Mouse (Mus musculus) regulatory T cell (primary cell): Measurements from ENCODE around the gene Gpatch8.

Experiments
- in situ Hi-C: fragments of 300-600 bp; cut with MboI, MseI; formaldehyde crosslinking; loops from one replicate; pipeline ENCODE4 v1.15.1; 2025; ENCODE audit warnings: high pct_unique_total_duplicates

Gpatch8 gene

DNA sequence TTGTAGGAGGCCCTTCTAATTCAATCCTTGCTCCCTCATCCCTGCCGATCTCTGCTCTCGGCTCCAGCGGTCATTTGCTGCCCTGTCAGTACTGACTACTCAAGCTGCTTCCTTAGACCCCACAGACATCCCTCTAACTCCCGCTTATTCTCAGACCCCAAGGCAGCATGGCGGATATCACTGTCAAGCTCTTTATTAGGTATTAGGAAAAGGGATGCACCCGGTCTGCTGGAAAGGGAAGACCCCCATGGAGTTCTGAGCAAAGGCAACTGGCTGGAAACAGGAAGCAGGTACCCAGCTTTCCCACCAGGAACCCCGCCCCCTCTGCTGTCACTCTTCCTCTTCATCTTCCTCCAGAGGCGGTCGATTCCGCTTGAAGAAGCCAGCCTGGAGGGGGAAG is 103.1 kb downstream of the Gpatch8 start:
- in situ Hi-C loops: loop anchor here (10.0 kb wide), 1 partner anchor 1198 kb away; the partner anchor contains the start of gene Vps25

DNA sequence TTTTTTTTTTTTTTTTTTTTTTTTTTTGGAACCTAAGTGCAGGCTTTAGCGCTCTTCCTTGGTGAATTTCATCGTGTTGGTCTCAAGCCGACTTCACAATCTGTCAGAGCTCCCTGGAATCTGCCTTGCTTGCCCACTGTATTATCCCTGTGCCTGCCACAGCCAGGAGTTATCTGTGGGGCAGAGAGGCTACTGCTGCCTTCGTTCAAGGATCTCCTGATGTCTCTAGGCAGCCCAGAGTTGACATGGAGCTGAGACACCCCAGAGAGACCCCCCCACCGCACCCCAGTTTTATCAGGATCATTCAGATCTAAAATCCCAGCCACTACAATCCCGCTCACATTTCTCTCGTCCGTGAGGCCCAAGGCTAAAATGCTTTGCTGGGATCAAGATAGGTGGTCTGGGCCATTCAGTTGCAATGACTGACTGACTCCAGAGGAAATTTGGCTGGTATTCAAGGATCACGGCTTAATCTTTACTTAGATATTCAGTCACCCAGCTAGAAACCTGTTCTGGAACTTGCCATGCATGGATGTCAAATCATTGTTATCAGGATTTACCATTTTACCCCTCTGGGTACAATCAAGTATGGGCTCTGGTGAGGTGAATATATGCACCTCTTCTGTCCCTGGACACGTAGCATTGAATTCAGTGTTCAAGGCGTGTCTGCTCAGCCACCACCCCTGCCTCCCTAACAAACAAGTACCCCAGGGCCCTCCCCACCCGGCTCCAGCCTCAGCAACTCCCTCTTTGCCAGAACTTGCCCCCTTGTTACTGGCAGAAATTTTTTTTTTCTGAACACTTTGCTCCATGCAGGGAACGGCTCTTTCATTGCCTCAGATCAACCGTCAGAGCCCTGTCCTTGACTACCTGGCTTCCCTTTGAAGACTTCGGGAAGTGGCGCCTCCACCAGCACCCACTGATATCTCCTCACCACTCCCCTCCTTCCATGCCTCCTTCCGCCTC is 106.9 kb downstream of the Gpatch8 start:
- in situ Hi-C loops: loop anchor here (10.0 kb wide), 1 partner anchor 1195 kb away; the partner anchor contains the start of gene Vps25

DNA sequence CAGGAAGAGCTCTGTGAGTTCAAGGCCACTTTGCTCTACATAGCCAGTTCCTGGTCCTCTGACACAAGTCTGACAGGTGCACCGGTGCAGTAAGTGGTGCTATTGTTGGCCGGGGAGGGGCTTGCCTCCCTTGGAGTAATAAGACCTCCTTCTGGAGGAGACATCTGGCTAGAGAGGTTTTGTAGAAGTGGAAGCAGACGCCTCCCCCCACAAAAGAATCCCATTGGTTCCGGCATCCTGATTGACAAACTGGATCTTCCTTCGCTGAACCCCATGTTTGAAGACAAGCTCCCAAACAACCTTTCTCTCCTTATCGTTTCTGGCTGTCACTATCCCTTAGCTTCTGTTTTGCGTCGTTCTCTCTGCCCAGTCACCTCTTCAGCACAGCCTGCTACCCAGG is 107.9 kb downstream of the Gpatch8 start:
- in situ Hi-C loops: no loop called here

DNA sequence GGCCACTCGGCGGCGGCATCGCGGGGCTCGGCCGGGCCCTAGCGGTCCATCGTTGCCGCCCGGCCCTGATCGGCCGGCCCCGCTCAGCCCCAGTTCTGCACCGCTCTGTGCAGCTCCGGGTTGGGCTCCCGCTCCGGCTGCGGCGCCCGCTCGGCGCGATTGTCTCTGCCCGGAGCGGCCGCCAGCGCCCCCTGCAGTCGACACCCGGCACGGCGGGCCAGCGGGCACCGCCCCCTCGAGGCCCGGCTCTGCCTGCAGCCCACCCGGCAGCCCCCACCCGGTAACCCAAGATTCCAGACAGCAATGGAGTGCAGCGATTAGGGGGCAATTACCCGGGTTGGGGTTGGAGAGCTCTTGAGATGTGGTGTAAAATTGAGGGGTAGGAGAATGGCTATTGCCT is 108.7 kb downstream of the Gpatch8 start, which contains the start of gene Fam171a2:
Gene Fam171a2 (minus strand): TSS at position 186 of the 400 bp plus-strand sequence.
- in situ Hi-C loops: no loop called here

DNA sequence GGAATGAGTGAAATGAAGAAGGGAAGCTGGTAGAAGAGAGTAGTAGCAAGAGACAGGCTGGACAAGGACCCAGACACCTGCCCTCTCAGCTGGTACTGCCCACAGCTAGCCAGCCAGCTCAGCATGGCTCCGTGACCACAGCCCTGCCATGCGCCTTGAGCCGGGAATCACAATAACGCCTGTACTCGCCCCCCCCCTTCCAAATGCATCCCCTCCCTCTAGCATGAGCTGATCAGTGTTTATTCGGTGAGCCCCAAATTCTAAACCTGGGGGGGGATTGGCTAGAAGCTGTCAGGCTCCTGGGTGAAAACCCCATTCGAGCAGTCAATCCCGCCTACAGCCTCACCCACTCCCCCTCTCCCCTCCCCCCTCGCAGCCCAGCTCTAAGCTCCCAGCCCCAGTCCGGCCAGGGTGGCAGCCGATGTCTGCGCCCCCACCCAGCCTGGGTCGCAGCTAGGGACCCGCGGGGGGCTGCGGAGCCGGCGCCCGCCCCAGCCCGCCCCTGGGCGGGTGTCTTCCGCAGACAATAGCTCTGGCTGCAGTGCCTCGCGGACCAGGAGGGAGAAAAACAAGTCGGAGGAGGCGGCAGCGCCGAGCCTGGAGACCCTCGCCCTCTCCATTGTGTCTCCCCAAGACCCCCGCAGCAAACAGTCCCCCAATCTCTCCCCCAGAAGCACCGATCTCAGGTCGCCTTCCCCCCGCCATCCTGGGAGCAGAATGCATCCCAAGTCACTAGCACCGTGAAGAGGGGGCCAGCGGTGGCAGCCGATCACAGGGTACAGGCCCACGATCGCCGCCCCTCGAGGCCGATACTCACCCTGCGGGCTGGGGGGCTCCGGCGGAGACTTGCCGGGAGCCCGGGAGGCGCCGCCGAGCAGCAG is 109.4 kb downstream of the Gpatch8 start:
- in situ Hi-C loops: no loop called here

DNA sequence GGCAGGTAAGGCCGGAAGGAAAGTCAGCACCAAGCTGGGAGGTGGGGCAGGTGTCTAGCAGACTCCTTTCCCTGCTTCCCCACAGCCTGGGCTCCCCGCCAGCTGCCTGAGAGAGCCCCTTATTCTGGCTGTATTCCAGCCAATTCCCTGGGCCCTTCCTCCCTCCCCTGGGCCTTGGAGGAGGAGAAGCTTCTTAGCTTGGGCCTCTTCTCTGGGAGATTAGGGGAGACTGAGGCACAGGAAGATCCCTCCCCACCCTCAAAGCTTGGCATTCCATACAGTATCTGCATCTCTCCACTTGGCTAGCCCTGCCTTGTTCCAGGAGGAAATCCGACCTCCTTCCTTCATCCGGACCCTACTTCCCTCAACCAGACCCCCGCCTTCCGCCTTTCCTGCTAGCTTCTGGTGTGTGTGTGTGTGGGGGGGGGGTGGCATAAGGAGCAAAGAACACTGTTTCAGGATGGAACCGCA is 110.3 kb downstream of the Gpatch8 start:
- in situ Hi-C loops: no loop called here

DNA sequence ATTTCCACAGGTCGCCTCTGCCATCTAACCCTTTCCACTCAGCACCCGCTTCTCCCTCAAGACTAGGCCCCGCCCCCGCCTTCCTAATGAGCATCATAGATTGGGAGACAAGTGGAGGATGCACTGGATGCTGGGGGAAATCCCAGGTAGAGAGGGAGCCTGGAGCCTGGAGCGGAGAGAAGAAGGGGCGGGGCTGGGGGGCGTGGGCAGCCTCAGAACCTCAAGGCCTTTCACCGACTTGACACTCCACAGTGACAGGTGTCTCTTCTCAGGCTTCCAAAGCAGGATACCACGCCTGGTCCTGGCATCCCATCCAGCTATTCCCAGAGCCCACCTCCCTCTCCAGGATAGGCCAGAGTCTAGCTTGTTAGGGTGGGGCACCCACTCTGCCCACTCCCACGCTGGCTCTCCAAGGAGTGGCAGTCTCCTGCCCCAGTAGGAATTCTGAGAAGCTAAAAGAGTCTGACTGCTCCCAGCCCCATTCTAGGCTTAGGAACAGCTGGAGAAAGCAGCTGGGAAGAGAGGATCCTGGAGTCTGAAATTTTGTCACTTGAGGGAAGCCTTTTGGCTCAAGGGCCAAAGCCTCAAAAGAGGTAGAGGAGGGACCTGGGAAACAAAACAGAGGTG is 110.8 kb downstream of the Gpatch8 start:
- in situ Hi-C loops: no loop called here

DNA sequence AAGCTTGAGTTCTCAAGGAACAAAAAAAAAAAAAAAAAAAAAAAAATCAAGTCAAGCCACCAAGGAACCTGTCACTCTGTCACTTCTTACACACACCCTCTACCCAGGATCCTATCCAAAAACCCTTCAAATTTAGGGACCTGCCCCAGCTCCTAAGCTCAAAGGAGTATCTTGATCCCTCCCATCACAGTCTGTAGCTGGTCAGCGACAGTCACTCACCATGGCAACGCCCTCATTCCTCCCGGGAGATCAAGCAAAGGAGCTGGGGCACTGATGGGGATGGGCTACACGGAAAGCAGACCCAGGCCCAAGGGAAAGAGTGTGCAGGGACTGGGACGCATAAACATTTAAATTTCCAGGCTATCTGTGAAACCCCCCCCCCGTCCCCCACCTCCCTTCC is 111.4 kb downstream of the Gpatch8 start:
- in situ Hi-C loops: no loop called here

DNA sequence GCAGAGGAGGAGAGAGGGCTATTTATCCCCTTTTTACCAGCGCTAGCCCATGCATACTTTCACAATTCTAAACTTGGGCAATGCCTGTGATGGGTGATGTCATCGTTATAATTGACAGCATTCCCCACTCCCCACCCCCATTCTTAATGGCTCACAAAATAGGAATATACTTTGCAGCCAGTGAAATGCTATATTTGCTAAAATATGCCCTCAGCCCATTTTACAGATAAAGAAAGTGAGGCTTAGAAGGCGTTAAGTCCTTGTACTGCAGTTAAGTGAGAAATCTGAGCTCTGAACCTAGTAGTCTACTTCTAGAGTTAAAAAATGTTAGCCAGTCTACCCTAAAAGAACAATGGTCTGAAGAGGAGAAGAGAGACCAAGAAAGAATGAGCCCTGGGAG is 111.9 kb downstream of the Gpatch8 start:
- in situ Hi-C loops: no loop called here

DNA sequence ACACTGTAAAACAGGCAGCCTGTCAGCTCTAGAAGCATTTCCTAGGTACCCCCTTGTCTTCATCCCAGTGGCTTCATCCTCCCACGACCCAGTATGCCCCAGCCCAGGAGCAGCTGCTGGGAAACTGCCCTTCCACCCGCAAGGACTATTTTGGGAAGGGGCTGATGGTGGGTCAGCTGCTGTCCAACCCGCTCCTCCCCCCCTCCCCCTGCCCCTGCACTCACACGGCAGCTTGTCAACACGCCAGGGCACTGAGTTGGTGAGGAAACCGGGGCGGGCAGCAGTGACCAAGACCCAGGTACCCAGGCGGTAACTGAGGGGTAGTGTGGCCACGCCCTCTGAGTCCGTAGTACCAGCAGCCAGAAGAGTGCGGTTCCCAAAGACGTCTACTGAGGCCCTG is 112.5 kb downstream of the Gpatch8 start:
- in situ Hi-C loops: no loop called here

DNA sequence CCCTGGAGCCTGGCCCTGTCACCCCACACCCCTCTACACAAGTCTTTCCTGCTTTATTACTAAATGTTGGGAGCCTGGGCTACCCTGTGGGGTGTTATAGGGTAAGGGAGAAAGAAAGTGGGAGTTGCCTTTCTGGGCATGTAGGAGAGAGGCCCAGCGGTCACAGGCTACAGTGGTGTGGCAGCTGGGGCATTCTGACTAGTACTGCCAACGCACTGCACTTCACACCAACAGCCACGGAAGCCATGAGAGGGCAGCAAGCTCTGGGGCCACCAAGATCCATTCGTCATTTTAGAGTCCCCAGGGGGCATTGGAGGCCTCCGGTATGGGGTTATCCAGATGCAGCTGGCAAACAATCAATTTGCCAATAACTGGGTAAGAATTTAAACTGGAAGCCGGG is 114.1 kb downstream of the Gpatch8 start:
- in situ Hi-C loops: no loop called here

DNA sequence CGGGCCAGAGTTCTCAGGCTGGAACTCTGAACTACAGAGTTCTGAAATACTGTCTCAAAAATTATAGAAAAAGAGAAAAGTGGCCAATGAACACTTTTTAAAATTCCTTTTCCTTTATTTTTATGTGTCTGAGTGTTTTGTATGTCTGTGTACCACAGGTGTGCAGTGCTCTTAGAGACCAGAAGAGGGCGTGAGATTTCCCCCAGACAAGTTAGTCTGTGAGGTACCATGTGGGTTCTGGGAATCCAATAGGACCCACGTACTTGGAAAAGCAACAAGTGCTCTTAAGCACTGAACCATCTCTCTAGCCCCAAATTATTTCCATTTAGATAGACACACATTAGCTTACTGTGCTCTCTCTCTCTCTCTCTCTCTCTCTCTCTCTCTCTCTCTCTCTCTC is 114.8 kb downstream of the Gpatch8 start:
- in situ Hi-C loops: no loop called here

DNA sequence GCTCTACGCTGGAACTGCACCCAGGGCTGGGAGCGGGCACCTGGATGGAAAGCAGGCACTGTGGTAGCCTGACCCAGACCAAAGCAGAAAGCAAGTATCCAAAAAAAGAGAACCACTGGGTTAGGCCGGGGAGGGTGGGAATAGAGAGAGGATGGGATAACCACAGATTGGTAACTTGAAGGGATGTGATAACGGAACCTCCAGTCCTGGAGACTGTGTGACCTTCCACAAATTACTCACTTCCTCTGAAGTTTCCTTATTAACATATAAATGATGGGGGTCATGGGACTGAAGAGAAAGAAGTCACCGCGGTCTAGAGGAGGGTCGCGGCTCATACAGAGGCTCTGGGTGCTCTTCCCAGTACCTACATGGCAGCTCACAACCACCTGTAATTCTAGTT is 115.9 kb downstream of the Gpatch8 start:
- in situ Hi-C loops: no loop called here

DNA sequence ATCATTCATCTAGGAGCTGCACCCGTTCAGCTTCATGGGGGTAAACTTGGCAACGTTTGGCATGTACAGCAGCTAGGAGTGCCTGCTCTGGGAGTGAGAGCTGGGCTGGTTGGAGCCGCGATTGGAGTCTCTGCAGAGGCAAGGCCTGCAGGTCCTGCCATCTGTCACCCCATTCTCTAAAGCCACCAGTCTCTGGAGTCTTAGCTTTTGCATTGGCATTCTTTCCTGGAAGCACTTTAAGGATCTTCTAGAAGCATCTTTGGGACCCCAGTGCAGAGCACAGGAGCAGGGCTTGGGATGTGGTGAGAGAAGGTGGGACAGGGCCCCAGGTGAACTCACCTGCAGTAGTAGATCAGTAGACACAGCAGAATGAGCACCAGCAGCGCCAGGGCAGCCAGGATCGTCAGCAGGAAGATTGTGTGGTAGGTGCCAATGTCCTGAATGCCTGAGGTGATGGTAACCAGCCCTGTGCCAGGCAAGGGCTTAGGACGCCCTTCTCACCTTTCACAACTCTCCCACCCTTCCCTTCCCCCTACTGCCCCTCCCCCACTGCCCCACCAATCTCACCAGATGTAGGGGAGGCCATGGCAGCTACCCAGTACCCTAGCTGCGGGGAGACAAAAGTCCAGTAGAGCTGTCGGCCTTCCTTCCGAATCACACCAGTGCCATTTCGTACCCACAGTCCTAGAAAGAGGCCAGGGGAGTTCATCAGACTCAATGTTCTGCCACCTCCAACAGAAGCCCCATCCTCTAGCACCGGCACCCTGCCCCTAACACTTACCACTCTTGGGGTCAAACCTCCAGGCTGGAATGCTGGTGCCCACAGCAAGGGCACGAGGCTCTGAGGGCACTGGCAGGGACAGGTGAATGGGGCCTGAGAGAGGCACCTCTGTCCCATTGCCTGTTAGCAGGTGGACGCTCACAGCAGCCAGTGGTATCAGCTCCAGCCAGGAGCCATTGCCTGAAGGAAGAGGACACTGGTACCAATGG is 116.8 kb downstream of the Gpatch8 start:
- in situ Hi-C loops: no loop called here

DNA sequence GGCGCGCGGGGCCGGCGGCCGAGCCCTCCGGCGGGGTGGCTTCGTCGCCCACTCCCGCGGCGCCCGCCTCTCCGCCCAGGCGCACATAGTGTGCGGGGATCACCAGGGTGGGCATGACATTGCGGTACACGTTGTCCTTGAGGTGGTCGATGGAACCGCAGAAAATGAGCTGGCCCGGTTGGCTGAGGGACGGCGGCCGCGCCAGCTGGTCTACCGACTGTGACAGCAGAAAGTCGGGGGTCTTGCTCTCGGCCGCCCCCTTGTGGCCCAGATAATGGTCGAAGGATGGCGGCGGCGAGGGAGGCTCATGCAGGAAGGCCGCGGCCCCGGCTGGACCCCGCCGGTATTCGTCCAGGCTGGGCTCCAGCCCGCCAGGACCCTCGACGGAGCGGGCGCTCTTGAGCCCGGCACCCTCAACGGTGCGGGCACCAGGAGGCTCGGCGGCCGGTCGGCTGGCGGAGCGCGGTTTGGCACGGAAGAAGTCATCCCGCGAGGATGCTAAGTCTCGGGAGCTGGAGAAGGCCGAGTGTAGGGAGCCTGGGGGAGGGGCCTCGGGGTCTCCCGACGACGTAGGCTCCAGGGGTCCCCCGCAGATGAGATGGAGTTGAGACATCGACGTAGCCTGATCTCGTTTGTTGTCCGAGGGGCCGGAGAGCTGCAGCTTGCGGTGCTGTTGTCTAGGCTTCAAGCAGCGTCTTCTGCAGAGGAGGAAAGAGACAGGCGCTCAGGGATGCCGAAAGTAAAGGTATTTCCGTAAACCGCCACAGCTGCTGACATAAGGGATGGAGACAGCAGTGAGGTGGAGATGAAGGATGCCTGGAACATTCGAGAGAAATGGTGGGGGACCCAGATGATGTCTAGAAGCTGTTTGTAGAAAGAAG is 117.7 kb downstream of the Gpatch8 start:
- in situ Hi-C loops: no loop called here

DNA sequence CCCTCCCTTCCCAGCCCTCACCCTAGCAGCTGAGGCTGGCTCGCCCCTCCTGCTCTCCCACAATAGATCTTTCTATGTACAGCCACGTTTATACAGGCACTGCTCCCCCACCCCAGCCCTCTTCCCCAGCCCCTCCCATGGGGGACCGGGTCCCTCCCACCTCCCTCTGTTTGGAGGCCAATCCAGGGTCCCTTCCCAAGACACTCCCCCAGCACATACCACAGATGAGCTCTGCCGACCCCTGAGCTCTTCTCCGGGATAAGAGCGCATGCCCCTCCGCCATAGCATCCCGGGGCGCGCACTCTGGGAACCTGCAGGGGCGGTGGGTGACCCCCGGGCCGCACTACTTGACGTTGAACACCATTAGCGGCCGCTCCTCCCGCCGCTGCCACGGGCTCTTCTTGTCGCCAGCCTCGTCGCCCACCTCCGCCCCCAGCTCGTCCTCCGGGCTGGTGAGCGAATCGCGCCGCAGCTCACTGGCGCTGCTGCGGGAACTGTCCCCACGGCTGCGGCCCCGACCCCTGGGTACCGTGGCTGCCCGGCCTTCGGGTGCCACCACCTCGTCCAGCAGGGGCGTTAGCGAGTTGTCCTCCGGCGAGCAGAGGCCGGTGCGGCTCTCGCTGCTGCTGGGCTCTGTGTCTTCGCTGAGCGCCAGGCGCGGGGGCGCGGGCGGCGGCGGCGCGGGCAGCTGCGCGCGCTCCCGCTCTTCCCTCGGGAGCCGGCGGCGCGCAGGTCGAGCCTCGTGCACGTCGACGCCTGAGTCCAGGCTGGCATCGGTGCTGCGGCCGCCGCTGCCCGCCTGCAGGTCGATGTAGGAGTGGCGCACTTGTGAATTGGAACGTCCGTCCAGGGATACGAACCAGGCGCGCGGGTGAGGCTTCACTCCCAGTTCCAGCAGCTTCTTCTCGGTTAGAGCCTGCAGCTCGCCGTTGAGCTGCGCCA is 118.8 kb downstream of the Gpatch8 start:
- in situ Hi-C loops: no loop called here

DNA sequence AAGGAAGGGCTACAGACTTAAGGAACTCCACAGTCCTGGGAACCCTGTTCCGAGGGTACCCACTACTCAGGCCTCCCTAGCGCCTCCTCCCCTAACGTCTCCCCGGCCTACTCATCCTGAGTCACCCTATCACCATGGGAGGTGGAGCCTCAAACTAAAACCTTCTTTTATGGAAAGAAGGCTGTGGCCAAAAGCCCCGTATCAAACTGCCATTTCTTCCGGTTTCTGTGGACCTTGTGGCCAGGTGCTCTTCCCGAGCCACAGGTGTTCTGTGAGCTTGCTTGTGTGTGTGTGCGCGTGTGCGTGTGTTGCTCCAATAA is 119.8 kb downstream of the Gpatch8 start:
- in situ Hi-C loops: no loop called here

DNA sequence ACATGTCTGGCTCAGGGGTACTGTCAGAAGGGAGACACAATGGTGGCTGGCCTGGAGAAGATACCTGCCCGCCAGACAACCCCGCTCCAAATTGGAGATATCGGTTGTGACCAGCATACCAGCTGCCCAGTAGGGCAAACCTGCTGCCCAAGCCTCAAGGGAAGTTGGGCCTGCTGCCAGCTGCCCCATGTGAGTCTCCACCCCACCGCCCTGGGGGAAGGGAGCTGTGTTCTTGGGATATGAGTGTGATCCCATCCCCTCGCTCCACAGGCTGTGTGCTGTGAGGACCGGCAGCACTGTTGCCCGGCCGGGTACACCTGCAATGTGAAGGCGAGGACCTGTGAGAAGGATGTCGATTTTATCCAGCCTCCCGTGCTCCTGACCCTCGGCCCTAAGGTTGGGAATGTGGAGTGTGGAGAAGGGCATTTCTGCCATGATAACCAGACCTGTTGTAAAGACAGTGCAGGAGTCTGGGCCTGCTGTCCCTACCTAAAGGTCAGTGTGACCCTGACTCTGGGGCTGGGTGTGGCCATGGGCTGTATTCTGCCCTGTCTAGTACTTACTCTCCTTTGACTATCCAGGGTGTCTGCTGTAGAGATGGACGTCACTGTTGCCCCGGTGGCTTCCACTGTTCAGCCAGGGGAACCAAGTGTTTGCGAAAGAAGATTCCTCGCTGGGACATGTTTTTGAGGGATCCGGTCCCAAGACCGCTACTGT is 120.3 kb downstream of the Gpatch8 start:
- in situ Hi-C loops: no loop called here
